Mouse (Mus musculus): Measurements from ENCODE around the gene Aqp9.

The Aqp9 gene

GRCm38 (mm10) chr9:71066491-71066890, 102.0 kb downstream of the Aqp9 start:
- DNase-seq (ENCODE audit: low spot score in 2 of 2): peak in 1 of 2 experiments; percentile 19

GRCm38 (mm10) chr9:71065343-71065875, 103.1 kb downstream of the Aqp9 start:
- peak in 1 of 2 experiments; percentile 9 for DNase-seq (ENCODE audit: low spot score in 2 of 2)

- DNase-seq (ENCODE audit: low spot score in 2 of 2): peak in 1 of 2 experiments; percentile 11
Measured at GRCm38 (mm10) chr9:71064291-71064840, 104.1 kb downstream of the Aqp9 start.

- peak in 1 of 2 experiments; percentile 12 for DNase-seq (ENCODE audit: low spot score in 2 of 2)
Measured at GRCm38 (mm10) chr9:71063551-71063950, 104.9 kb downstream of the Aqp9 start.

- no peak for DNase-seq (ENCODE audit: low spot score in 2 of 2)
Measured at GRCm38 (mm10) chr9:71062976-71063375, 105.5 kb downstream of the Aqp9 start.

GRCm38 (mm10) chr9:71062301-71062700, 106.2 kb downstream of the Aqp9 start:
- DNase-seq (ENCODE audit: low spot score in 2 of 2): no peak

All from urinary bladder, postnatal 4 days (tissue).